Mouse (Mus musculus): Measurements from ENCODE around the gene Pfn1. TPM values are rescaled to one million over a fixed set of nuclear protein-coding genes. Genes with fewer than 3 reads are reported as not detected.

Pfn1 gene
- 661 and 672 TPM in 2 replicates for polyA plus RNA-seq (2014; fragmentation: Nextera tagmentation; extraction: Ambion mirVana)

DNA sequence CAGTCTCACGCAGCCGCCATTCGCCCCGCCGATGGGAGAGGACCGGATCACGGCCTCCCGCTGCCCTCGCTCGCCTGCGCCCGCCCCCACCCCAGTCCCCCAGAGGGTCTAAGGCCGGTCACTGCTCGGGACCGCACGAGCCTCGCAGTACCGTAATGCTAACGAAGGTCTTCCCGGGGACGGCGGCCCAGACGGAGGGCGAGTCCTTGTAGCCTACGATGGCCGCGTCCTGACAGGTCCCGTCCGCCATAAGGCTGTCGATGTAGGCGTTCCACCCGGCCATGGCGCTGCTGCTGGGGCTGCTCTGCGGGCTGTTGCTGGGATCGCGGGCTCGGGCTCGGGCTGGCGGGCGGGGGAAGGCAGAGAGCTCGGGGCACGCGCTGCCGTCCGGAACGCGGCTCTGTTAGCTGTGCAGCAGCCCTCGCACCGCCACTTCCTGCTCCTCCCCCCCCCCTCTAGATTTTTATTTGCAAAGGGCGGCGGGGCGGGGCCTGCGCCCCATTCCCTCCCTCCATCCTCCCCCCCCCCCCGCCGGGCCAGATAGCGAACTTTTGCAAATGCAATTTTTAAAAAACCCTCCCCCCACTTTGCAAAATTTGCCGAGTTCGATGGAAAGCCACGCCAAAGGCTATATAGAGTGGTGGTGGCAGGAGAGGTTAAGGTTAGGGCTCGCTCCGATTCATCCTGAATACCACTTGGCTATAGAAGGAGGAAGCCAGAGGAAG, at the start of gene Pfn1:
Gene Pfn1 (minus strand): TSS at position 447 of the 725 bp plus-strand sequence.
- under 1% methylated on average over 61 of the region's 61 CpGs for WGBS
- peak within 1 kb of the TSS; percentile 86 for H3K4me2 ChIP-seq (ENCODE audit: low read length)
- no peaks in the 10 kb centered on the region for H3K27me3 ChIP-seq (ENCODE audit: control insufficient read depth, insufficient read depth, low read length)
- peak within 1 kb of the TSS; percentile 97 for H3K9ac ChIP-seq (replicated peaks; ENCODE audit: low read length)
- H3K27ac ChIP-seq (replicated peaks; ENCODE audit: low read depth, low read length): peak within 1 kb of the TSS; percentile 96
- H3K36me3 ChIP-seq (ENCODE audit: control insufficient read depth, insufficient read depth, low read length): peaks cover 37% of the 10 kb centered on the region
- DNase-seq (peak; percentile 90), ATAC-seq (ENCODE audit: low FRiP score, low TSS enrichment) (peak; percentile 57)
- no peaks in the 10 kb centered on the region for H3K9me3 ChIP-seq (ENCODE audit: control insufficient read depth, low read length)
- H3K4me3 ChIP-seq (replicated peaks; ENCODE audit: low read depth, low read length): peak within 1 kb of the TSS; percentile 99
- peaks cover 28% of the 10 kb centered on the region for H3K4me1 ChIP-seq (ENCODE audit: control insufficient read depth, insufficient read depth, low read length)

DNA sequence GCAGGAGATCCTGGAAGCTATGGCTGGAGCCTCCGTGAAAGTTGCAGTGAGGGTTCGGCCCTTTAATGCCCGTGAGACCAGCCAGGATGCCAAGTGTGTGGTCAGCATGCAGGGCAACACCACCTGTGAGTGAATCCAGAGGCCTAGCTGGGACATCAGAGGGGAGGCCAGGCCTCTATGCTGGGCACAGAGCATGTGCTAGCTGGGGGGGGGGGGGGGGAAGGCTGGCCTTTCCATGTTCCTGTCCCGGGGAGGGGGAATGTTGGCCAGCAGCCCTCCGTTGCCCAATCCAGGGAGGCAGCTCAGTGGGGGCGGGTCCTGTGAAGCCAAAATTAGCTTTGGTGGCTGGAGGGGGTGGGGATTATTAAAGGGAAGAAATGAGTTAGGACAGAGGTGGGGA, 48.3 kb upstream of the Pfn1 start:
- no peak overlapping the region for H3K4me2 ChIP-seq (ENCODE audit: low read length)
- no peak overlapping the region for H3K4me3 ChIP-seq (replicated peaks; ENCODE audit: low read depth, low read length)

GRCm38 (mm10) chr11:70701984-70702733, 47.7 kb upstream of the Pfn1 start:
- H3K4me3 ChIP-seq (replicated peaks; ENCODE audit: low read depth, low read length): peak overlapping the region; percentile 87; the same call in 1 of the 2 replicates
- DNase-seq (no peak), ATAC-seq (ENCODE audit: low FRiP score, low TSS enrichment) (no peak)
- H3K9ac ChIP-seq (replicated peaks; ENCODE audit: low read length): peak overlapping the region; percentile 36; the same call in 1 of the 2 replicates
- peaks cover 35% of the 10 kb centered on the region for H3K36me3 ChIP-seq (ENCODE audit: control insufficient read depth, insufficient read depth, low read length)
- H3K27me3 ChIP-seq (ENCODE audit: control insufficient read depth, insufficient read depth, low read length): no peaks in the 10 kb centered on the region
- H3K4me1 ChIP-seq (ENCODE audit: control insufficient read depth, insufficient read depth, low read length): peaks cover 18% of the 10 kb centered on the region
- 81% methylated on average over 6 of the region's 6 CpGs for WGBS
- peak overlapping the region; percentile 81 for H3K4me2 ChIP-seq (ENCODE audit: low read length)
- no peaks in the 10 kb centered on the region for H3K9me3 ChIP-seq (ENCODE audit: control insufficient read depth, low read length)
- no peak overlapping the region for H3K27ac ChIP-seq (replicated peaks; ENCODE audit: low read depth, low read length)

More for the DNA sequence above, 48.3 kb upstream of the Pfn1 start:
- Histone ChIP-seq H3K9ac (replicated peaks; ENCODE audit: low read length) (peak overlapping the region; percentile 36; the same call in 1 of the 2 replicates), H3K4me1 (ENCODE audit: control insufficient read depth, insufficient read depth, low read length) (peaks cover 18% of the 10 kb centered on the region), H3K27ac (replicated peaks; ENCODE audit: low read depth, low read length) (no peak overlapping the region), H3K9me3 (ENCODE audit: control insufficient read depth, low read length) (no peaks in the 10 kb centered on the region), H3K36me3 (ENCODE audit: control insufficient read depth, insufficient read depth, low read length) (peaks cover 41% of the 10 kb centered on the region), H3K27me3 (ENCODE audit: control insufficient read depth, insufficient read depth, low read length) (no peaks in the 10 kb centered on the region)
- ATAC-seq (ENCODE audit: low FRiP score, low TSS enrichment): no peak
- DNase-seq: no peak
- WGBS: 82% methylated on average over 6 of the region's 6 CpGs

GRCm38 (mm10) chr11:70701221-70701955, 46.9 kb upstream of the Pfn1 start:
- ATAC-seq (ENCODE audit: low FRiP score, low TSS enrichment) (no peak), DNase-seq (no peak)
- WGBS: 14% methylated on average over 10 of the region's 10 CpGs
- H3K4me1 ChIP-seq (ENCODE audit: control insufficient read depth, insufficient read depth, low read length): peaks cover 18% of the 10 kb centered on the region
- peaks cover 27% of the 10 kb centered on the region for H3K36me3 ChIP-seq (ENCODE audit: control insufficient read depth, insufficient read depth, low read length)
- peak overlapping the region; percentile 87 for H3K4me3 ChIP-seq (replicated peaks; ENCODE audit: low read depth, low read length)
- no peaks in the 10 kb centered on the region for H3K9me3 ChIP-seq (ENCODE audit: control insufficient read depth, low read length)
- H3K9ac ChIP-seq (replicated peaks; ENCODE audit: low read length): peak overlapping the region; percentile 82
- H3K27ac ChIP-seq (replicated peaks; ENCODE audit: low read depth, low read length): no peak overlapping the region
- peak overlapping the region; percentile 81 for H3K4me2 ChIP-seq (ENCODE audit: low read length)
- no peaks in the 10 kb centered on the region for H3K27me3 ChIP-seq (ENCODE audit: control insufficient read depth, insufficient read depth, low read length)

DNA sequence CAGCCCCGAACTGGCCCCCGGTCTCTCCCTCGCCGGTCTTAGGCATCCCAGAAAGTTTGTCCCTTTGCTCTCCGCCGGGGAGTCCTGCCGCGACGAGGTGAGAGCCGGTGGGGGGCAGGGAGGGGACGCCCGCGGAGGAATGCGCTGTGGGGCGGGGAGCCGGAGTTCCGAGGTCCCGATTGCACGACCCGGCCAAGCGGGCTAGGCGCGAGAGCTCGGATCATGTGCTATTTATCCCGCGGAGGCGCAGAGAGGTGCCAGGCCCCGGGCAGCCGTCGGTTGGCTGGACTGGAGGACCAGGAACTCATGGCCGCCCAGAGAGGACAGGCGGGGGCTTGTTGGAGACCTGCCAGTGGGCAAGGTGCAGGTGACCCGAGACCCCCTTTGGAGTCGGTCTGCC, 46.2 kb upstream of the Pfn1 start:
- DNase-seq (peak; percentile 63), ATAC-seq (ENCODE audit: low FRiP score, low TSS enrichment) (peak; percentile 59)
- peak overlapping the region; percentile 82 for H3K9ac ChIP-seq (replicated peaks; ENCODE audit: low read length)
- peak overlapping the region; percentile 90 for H3K27ac ChIP-seq (replicated peaks; ENCODE audit: low read depth, low read length)
- peaks cover 18% of the 10 kb centered on the region for H3K4me1 ChIP-seq (ENCODE audit: control insufficient read depth, insufficient read depth, low read length)
- H3K4me3 ChIP-seq (replicated peaks; ENCODE audit: low read depth, low read length): peak overlapping the region; percentile 87
- H3K4me2 ChIP-seq (ENCODE audit: low read length): peak overlapping the region; percentile 81
- no peaks in the 10 kb centered on the region for H3K9me3 ChIP-seq (ENCODE audit: control insufficient read depth, low read length)
- no peaks in the 10 kb centered on the region for H3K27me3 ChIP-seq (ENCODE audit: control insufficient read depth, insufficient read depth, low read length)
- 1% methylated on average over 34 of the region's 34 CpGs for WGBS
- peaks cover 20% of the 10 kb centered on the region for H3K36me3 ChIP-seq (ENCODE audit: control insufficient read depth, insufficient read depth, low read length)

DNA sequence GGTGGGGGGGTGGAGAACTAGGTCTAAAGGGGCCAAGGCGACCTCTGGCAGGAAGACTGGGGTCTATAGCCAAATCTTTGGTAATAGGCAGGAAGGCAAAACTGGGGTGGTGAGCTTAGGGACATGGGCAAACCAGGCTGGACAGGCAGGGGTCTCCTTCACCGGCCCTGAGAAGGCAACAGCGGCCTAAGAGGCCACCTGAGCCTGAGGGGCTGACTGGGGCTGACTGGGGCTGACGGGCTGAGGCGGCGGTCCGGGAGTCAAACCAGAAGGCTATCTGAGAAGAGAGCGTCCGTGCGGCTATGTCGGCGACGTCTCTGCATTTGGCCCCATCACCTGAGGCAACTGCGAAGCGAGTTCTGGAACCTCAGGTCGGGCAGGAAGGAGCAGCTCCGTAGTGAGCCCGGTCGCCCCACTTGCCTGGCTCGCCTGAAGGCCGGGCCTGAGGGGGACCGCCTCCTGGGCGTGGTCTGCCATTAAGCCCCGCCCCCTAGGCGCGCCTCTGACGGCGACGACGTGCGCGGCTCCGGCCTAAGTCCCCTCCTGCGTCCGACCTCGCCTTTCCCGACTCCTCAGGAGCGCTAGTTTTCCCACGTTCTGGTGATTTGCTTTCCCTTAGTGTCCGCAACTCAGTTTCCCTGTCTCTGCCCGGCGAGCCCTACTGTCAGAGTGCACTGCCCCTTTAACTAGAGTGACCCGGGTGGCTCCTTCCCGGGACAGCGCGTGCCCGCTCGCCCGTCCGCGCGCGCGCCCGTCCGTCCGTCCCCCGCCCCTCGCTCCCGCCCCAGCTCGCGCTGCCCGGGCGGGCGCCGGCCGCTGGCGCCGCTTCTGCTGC, 45.5 kb upstream of the Pfn1 start, which contains the start of the genes Inca1 and Kif1c:
Gene Inca1 (minus strand): TSS at position 434 of the 835 bp plus-strand sequence.
Gene Kif1c (plus strand): TSS at position 827 of the 835 bp plus-strand sequence.
- Histone ChIP-seq H3K4me3 (replicated peaks; ENCODE audit: low read depth, low read length) (peak within 1 kb of the TSS; percentile 87), H3K9ac (replicated peaks; ENCODE audit: low read length) (peak within 1 kb of the TSS; percentile 82), H3K4me1 (ENCODE audit: control insufficient read depth, insufficient read depth, low read length) (peaks cover 18% of the 10 kb centered on the region), H3K4me2 (ENCODE audit: low read length) (peak within 1 kb of the TSS; percentile 81), H3K9me3 (ENCODE audit: control insufficient read depth, low read length) (no peaks in the 10 kb centered on the region), H3K27ac (replicated peaks; ENCODE audit: low read depth, low read length) (peak within 1 kb of the TSS; percentile 90), H3K36me3 (ENCODE audit: control insufficient read depth, insufficient read depth, low read length) (peaks cover 13% of the 10 kb centered on the region), H3K27me3 (ENCODE audit: control insufficient read depth, insufficient read depth, low read length) (no peaks in the 10 kb centered on the region)
- WGBS: under 1% methylated on average over 65 of the region's 69 CpGs
- peak; percentile 95 for ATAC-seq (ENCODE audit: low FRiP score, low TSS enrichment)
- DNase-seq: peak; percentile 96

DNA sequence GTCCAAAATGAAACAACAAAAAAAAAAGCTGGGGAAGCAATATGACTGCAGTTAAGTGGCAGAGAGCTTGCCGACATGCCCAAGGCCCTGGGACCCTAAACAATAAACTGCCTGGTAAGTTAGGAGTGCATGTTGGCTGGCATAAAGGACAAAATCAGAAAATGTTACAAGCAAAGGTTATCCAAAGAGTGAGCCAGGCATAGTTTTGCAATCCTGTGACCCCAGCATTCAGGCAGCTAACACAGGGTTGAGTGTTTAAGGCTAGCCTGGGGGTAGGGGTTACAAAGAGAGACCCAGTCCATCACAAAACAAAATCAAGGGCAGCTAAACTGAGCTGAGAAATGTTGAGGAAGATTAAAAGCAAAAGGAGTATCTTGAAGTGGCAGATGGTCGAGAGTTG, 44.6 kb upstream of the Pfn1 start:
- WGBS: 73% methylated on average over 2 of the region's 2 CpGs
- no peak for ATAC-seq (ENCODE audit: low FRiP score, low TSS enrichment)
- Histone ChIP-seq H3K9me3 (ENCODE audit: control insufficient read depth, low read length) (no peaks in the 10 kb centered on the region), H3K4me2 (ENCODE audit: low read length) (no peak overlapping the region), H3K9ac (replicated peaks; ENCODE audit: low read length) (no peak overlapping the region), H3K36me3 (ENCODE audit: control insufficient read depth, insufficient read depth, low read length) (peaks cover 4% of the 10 kb centered on the region; the same call in 1 of the 2 replicates), H3K27ac (replicated peaks; ENCODE audit: low read depth, low read length) (no peak overlapping the region), H3K27me3 (ENCODE audit: control insufficient read depth, insufficient read depth, low read length) (no peaks in the 10 kb centered on the region), H3K4me3 (replicated peaks; ENCODE audit: low read depth, low read length) (no peak overlapping the region), H3K4me1 (ENCODE audit: control insufficient read depth, insufficient read depth, low read length) (peaks cover 18% of the 10 kb centered on the region)
- DNase-seq: no peak

All from midbrain, embryonic 14.5 days (tissue).